9 mouse cellular contexts compared by ENCODE assay signal in genomic region chr2:152678302-152678701, GRCm38 (mm10). TPM values are rescaled to one million over a fixed set of nuclear protein-coding genes. Genes with fewer than 3 reads are reported as not detected.
DNase-seq lines count a peak whose midpoint lies in the region; TF ChIP-seq lines count a peak whose summit lies in the region.
"Had no signal": no experiment of that assay in that cellular context is flagged by ENCODE, and none has a peak within 500 bp of the region (broad histone marks: within the 10 kb centered on the region; RNA-seq: fewer than 3 reads in every experiment).

No protein-coding gene starts in this region.

- no peak for DNase-seq in left cerebral cortex, adult 2 months (ENCODE audit: extremely low spot score in 1 of 2, low spot score in 2 of 2)
- no peak for DNase-seq in left cerebral cortex, adult 11 months (ENCODE audit: low spot score)
- peak; percentile 34 for DNase-seq in MEL-GATA-1-ER (ENCODE audit: extremely low read depth, low read depth)
- peak; percentile 77 for DNase-seq in embryo, embryonic 11 days
- peak; percentile 59 for DNase-seq in kidney, postnatal 14 days
- peak; percentile 56 for DNase-seq in retina, postnatal 1 day
- no peak for DNase-seq in ovary, postnatal 36 days (ENCODE audit: low spot score)
- no peak for DNase-seq in layer of hippocampus, adult 11-12 months (ENCODE audit: low spot score)

- no peak overlapping the region for H3K4me3 ChIP-seq in left cerebral cortex, adult 2 months
- H3K4me3 ChIP-seq: megakaryocyte, embryonic 14.5 days had no signal

- H3K27ac ChIP-seq in left cerebral cortex, adult 2 months, result no peak overlapping the region

- TF ChIP-seq CTCF in left cerebral cortex, adult 2 months (IDR thresholded peaks at IDR 0.05), result peak; percentile 78

- intact Hi-C loops in left cerebral cortex, adult 2 months (cut with DNase I), result loop anchor here (5.0 kb wide), 1 partner anchor 61 kb away; no protein-coding TSS in a partner anchor

RNA-seq across cellular contexts. Expression of gene Mcts2, which starts 8.5 kb away (rescaled TPM):
- 10 to 100 TPM; 17.6 to 19.8 TPM for total RNA-seq in left cerebral cortex, adult 2 months (2021)

RNA-seq across cellular contexts. Expression of gene H13, which starts 9.0 kb away (rescaled TPM):
- total RNA-seq in left cerebral cortex, adult 2 months (2021), result 10 to 100 TPM; 77.2 to 82.2 TPM

RNA-seq across cellular contexts. Expression of gene Rem1, which starts 51.6 kb away (rescaled TPM):
- under 1 TPM; 0.65 to 0.68 TPM for total RNA-seq in left cerebral cortex, adult 2 months (2021)

RNA-seq across cellular contexts. Expression of gene Defb25, which starts 55.4 kb away (rescaled TPM):
- not detected for total RNA-seq in left cerebral cortex, adult 2 months (2021)

RNA-seq across cellular contexts. Expression of gene Id1, which starts 57.7 kb away (rescaled TPM):
- total RNA-seq in left cerebral cortex, adult 2 months (2021), result 10 to 100 TPM; 22.4 to 24.2 TPM

Comparison
In these comparisons a context has a peak if more than half of its experiments do, and no peak if none do; other contexts are left out.
1. DNase-seq: peak in MEL-GATA-1-ER (single experiment), embryo, embryonic 11 days (single experiment), kidney, postnatal 14 days (single experiment) and retina, postnatal 1 day (single experiment); none in left cerebral cortex, adult 2 months (0 of 2), left cerebral cortex, adult 11 months (single experiment), ovary, postnatal 36 days (single experiment) and layer of hippocampus, adult 11-12 months (single experiment).